Mouse (Mus musculus) megakaryocyte-erythroid progenitor cell, adult 5-6 weeks (primary cell): Measurements from ENCODE around the gene Sulf2. TPM values are rescaled to one million over a fixed set of nuclear protein-coding genes. Genes with fewer than 3 reads are reported as not detected.

Experiments used
- ATAC-seq: replicated peaks from 2 replicates; pipeline ENCODE4 v1.8.0; 2016; ENCODE audit warnings: mild to moderate bottlenecking, inconsistent platforms; ENCODE audit not compliant: severe bottlenecking, poor library complexity, low FRiP score, low TSS enrichment
- total RNA-seq, 2 experiments: library from RNA; stranded (forward) in 1 of 2; stranded (reverse) in 1 of 2; fragments of 200-1000, 215-1000 nt in 1 of 2; fragments of >200 nt in 1 of 2; fragmentation: Nextera tagmentation in 1 of 2; gene quantifications; 2 replicates each; pipeline ENCODE4 v1.2.3; 2014 to 2017

Sulf2 gene
- total RNA-seq, 2 experiments from 2014 or later, result 0.42 TPM; not detected in 1

- ATAC-seq, result no peak
These were observed 24.1 kb upstream of the Sulf2 start for GRCm38 (mm10) chr2:166179457-166180101.

GRCm38 (mm10) chr2:166175552-166176136, 20.2 kb upstream of the Sulf2 start:
- no peak for ATAC-seq

- ATAC-seq, result no peak
These were observed 19.7 kb upstream of the Sulf2 start for GRCm38 (mm10) chr2:166175145-166175544.

GRCm38 (mm10) chr2:166173169-166173568, 17.7 kb upstream of the Sulf2 start:
- no peak for ATAC-seq

- ATAC-seq, result no peak
These were observed 14.7 kb upstream of the Sulf2 start for GRCm38 (mm10) chr2:166170173-166170572.

- ATAC-seq, result no peak
These were observed 13.4 kb upstream of the Sulf2 start for GRCm38 (mm10) chr2:166168868-166169267.

- no peak for ATAC-seq
These were observed 11.9 kb upstream of the Sulf2 start for GRCm38 (mm10) chr2:166167387-166167786.

GRCm38 (mm10) chr2:166165396-166165795, 9.9 kb upstream of the Sulf2 start:
- ATAC-seq, result no peak

GRCm38 (mm10) chr2:166164601-166165000, 9.1 kb upstream of the Sulf2 start:
- no peak for ATAC-seq

GRCm38 (mm10) chr2:166163917-166164316, 8.5 kb upstream of the Sulf2 start:
- no peak for ATAC-seq

- ATAC-seq, result no peak
These were observed 7.8 kb upstream of the Sulf2 start for GRCm38 (mm10) chr2:166163252-166163651.

- no peak for ATAC-seq
These were observed 6.7 kb upstream of the Sulf2 start for GRCm38 (mm10) chr2:166162160-166162559.

- no peak for ATAC-seq
These were observed 3.8 kb upstream of the Sulf2 start for GRCm38 (mm10) chr2:166159276-166159675.

GRCm38 (mm10) chr2:166157767-166158561, 2.5 kb upstream of the Sulf2 start:
- no peak for ATAC-seq

GRCm38 (mm10) chr2:166157144-166157543, 1.7 kb upstream of the Sulf2 start:
- no peak for ATAC-seq

GRCm38 (mm10) chr2:166156122-166156521, 659 bp upstream of the Sulf2 start:
- no peak for ATAC-seq

GRCm38 (mm10) chr2:166154749-166155453, 562 bp downstream of the Sulf2 start:
- no peak for ATAC-seq

- ATAC-seq, result no peak
These were observed 1.4 kb downstream of the Sulf2 start for GRCm38 (mm10) chr2:166153891-166154711.

GRCm38 (mm10) chr2:166153399-166153793, 2.1 kb downstream of the Sulf2 start:
- no peak for ATAC-seq
